Comparison of ENCODE assay signal across 15 mouse cellular contexts in the genomic region with DNA sequence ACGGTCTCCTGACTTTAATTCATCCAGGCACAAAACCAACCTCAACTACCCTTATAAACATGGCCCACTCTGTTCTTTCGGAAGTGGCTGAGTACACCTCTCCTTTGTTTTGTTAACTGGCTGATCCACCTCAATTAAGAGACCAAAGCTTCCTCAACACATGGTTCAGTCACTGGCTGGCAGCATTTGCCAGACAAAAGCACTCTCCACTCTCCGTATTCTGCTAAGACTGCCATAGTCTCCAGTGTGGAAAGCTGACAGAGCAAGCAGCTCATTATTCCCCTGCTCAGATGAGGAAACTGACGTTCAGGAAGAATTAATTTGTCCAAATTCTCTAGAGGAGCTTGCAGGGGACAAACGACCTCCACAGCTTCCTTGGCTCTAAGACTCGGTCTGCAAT. TPM values are rescaled to one million over a fixed set of nuclear protein-coding genes. Genes with fewer than 3 reads are reported as not detected.
A peak's percentile ranks its signal among the peaks of the same experiment; 100 is the strongest.
DNase-seq lines count a peak whose midpoint lies in the region; ATAC-seq and TF ChIP-seq lines count a peak whose summit lies in the region.
"Had no signal": no experiment of that assay in that cellular context is flagged by ENCODE, and none has a peak within 500 bp of the region (broad histone marks: within the 10 kb centered on the region; RNA-seq: fewer than 3 reads in every experiment).

No protein-coding gene starts in this region.

- no peak for TF ChIP-seq CTCF in hindbrain, postnatal 0 days (IDR thresholded peaks at IDR 0.05; ENCODE audit: low read depth)
- TF ChIP-seq CTCF in MEL (IDR thresholded peaks at IDR 0.05 in 2 of 3, conservative IDR thresholded peaks at IDR 0.05 in 1 of 3; ENCODE audit: control insufficient read depth in 1 of 3, insufficient read depth in 1 of 3, low read depth in 2 of 3, low read length in 3 of 3, poor library complexity in 1 of 3, severe bottlenecking in 1 of 3), result no peak

- H3K4me3 ChIP-seq in hindbrain, postnatal 0 days (ENCODE audit: low read length), result no peak overlapping the region
- no peak overlapping the region for H3K4me3 ChIP-seq in hindbrain, embryonic 12.5 days
- no peak overlapping the region for H3K4me3 ChIP-seq in midbrain, embryonic 12.5 days
- no peak overlapping the region for H3K4me3 ChIP-seq in midbrain, embryonic 15.5 days
- H3K4me3 ChIP-seq in MEL (ENCODE audit: control insufficient read depth in 1 of 2, insufficient read depth in 1 of 2, low read depth in 2 of 2, low read length in 2 of 2), result no peak overlapping the region
- H3K4me3 ChIP-seq in limb, embryonic 13.5 days, result no peak overlapping the region
- H3K4me3 ChIP-seq: forebrain, embryonic 12.5 days; heart, embryonic 15.5 days had no signal

- H3K4me1 ChIP-seq in hindbrain, postnatal 0 days (ENCODE audit: insufficient read depth, low read length), result no peaks in the 10 kb centered on the region
- H3K4me1 ChIP-seq in hindbrain, embryonic 12.5 days, result peaks cover 3% of the 10 kb centered on the region; the same call in 1 of the 2 replicates
- H3K4me1 ChIP-seq in midbrain, embryonic 12.5 days, result peaks cover 8% of the 10 kb centered on the region
- H3K4me1 ChIP-seq in midbrain, embryonic 15.5 days, result peaks cover 8% of the 10 kb centered on the region; the same call in 1 of the 2 replicates
- H3K4me1 ChIP-seq in MEL (ENCODE audit: control insufficient read depth in 1 of 2, insufficient read depth in 2 of 2, low read length in 2 of 2), result peaks cover 0 to 8% of the 10 kb centered on the region in 2 experiments; a peak in 2 of 4 replicates
- peaks cover 24% of the 10 kb centered on the region for H3K4me1 ChIP-seq in limb, embryonic 13.5 days

- H3K36me3 ChIP-seq in hindbrain, postnatal 0 days (ENCODE audit: insufficient read depth, low read length), result no peaks in the 10 kb centered on the region
- no peaks in the 10 kb centered on the region for H3K36me3 ChIP-seq in hindbrain, embryonic 12.5 days
- H3K36me3 ChIP-seq in midbrain, embryonic 12.5 days, result no peaks in the 10 kb centered on the region
- no peaks in the 10 kb centered on the region for H3K36me3 ChIP-seq in midbrain, embryonic 15.5 days (replicated peaks)
- H3K36me3 ChIP-seq in MEL (ENCODE audit: control insufficient read depth in 1 of 2, insufficient read depth in 2 of 2, low read length in 2 of 2), result peaks cover 0 to 8% of the 10 kb centered on the region in 2 experiments; a peak in 2 of 4 replicates
- H3K36me3 ChIP-seq in limb, embryonic 13.5 days, result no peaks in the 10 kb centered on the region
- H3K36me3 ChIP-seq: forebrain, embryonic 12.5 days; G1E; heart, embryonic 15.5 days had no signal

- ATAC-seq in hindbrain, postnatal 0 days, result no peak
- ATAC-seq in hindbrain, embryonic 12.5 days (ENCODE audit: low FRiP score), result no peak
- ATAC-seq in midbrain, embryonic 12.5 days (ENCODE audit: low FRiP score, low read depth), result no peak
- ATAC-seq in midbrain, embryonic 15.5 days (replicated peaks), result no peak
- no peak for ATAC-seq in limb, embryonic 13.5 days (ENCODE audit: low FRiP score, low read depth)
- ATAC-seq: hindbrain, embryonic 16.5 days; midbrain, embryonic 16.5 days had no signal

- 0 out of 4 replicates have a peak, but pooled peaks of 1 of the 2 experiments have one; percentile 1 for TF ChIP-seq POLR2A in MEL (IDR thresholded peaks at IDR 0.05; ENCODE audit: control insufficient read depth in 1 of 2, insufficient read depth in 1 of 2, low read depth in 1 of 2, low read length in 2 of 2, poor library complexity in 1 of 2)

- TF ChIP-seq EP300 in MEL (IDR thresholded peaks at IDR 0.05; ENCODE audit: low read depth in 1 of 2, low read length in 2 of 2), result no peak

- H3K9ac ChIP-seq in hindbrain, postnatal 0 days (replicated peaks; ENCODE audit: low read length), result no peak overlapping the region
- no peak overlapping the region for H3K9ac ChIP-seq in hindbrain, embryonic 12.5 days
- no peak overlapping the region for H3K9ac ChIP-seq in midbrain, embryonic 12.5 days (replicated peaks)
- no peak overlapping the region for H3K9ac ChIP-seq in midbrain, embryonic 15.5 days
- no peak overlapping the region for H3K9ac ChIP-seq in MEL (ENCODE audit: control insufficient read depth, low read depth, low read length, poor library complexity, severe bottlenecking)
- H3K9ac ChIP-seq in limb, embryonic 13.5 days, result no peak overlapping the region
- H3K9ac ChIP-seq: forebrain, embryonic 12.5 days; heart, embryonic 15.5 days had no signal

- H3K4me2 ChIP-seq in hindbrain, postnatal 0 days (ENCODE audit: low read depth, low read length), result no peak overlapping the region
- no peak overlapping the region for H3K4me2 ChIP-seq in hindbrain, embryonic 12.5 days (replicated peaks)
- no peak overlapping the region for H3K4me2 ChIP-seq in midbrain, embryonic 12.5 days (replicated peaks)
- no peak overlapping the region for H3K4me2 ChIP-seq in midbrain, embryonic 15.5 days
- no peak overlapping the region for H3K4me2 ChIP-seq in limb, embryonic 13.5 days (replicated peaks)
- H3K4me2 ChIP-seq: forebrain, embryonic 12.5 days; heart, embryonic 15.5 days had no signal

- H3K9me3 ChIP-seq in hindbrain, postnatal 0 days (ENCODE audit: low read length), result no peaks in the 10 kb centered on the region
- H3K9me3 ChIP-seq in hindbrain, embryonic 12.5 days (replicated peaks), result no peaks in the 10 kb centered on the region
- H3K9me3 ChIP-seq in midbrain, embryonic 12.5 days, result no peaks in the 10 kb centered on the region
- no peaks in the 10 kb centered on the region for H3K9me3 ChIP-seq in midbrain, embryonic 15.5 days
- no peaks in the 10 kb centered on the region for H3K9me3 ChIP-seq in MEL (replicated peaks; ENCODE audit: insufficient read depth, low read length)
- no peaks in the 10 kb centered on the region for H3K9me3 ChIP-seq in limb, embryonic 13.5 days
- H3K9me3 ChIP-seq: forebrain, embryonic 12.5 days; G1E; heart, embryonic 15.5 days had no signal

- intact Hi-C loops in left cerebral cortex, postnatal 4 days (cut with DNase I), result no loop called here

- DNase-seq in hindbrain, postnatal 0 days (ENCODE audit: low spot score), result no peak
- DNase-seq in MEL (ENCODE audit: low read depth, low spot score), result no peak
- no peak for DNase-seq in right cerebral cortex, postnatal 36 days (ENCODE audit: low spot score in 2 of 2)
- DNase-seq in left cerebral cortex, postnatal 4 days, result no peak
- DNase-seq: cerebellum, adult 11-12 months had no signal

- peaks cover 5% of the 10 kb centered on the region; the same call in 1 of the 2 replicates for H3K79me2 ChIP-seq in MEL (ENCODE audit: control insufficient read depth, insufficient read depth, low read length, poor library complexity)

- TF ChIP-seq RAD21 in MEL (IDR thresholded peaks at IDR 0.05; ENCODE audit: low read depth, low read length), result no peak

- 33% methylated on average over 6 of the region's 6 CpGs for WGBS in hindbrain, postnatal 0 days
- WGBS in hindbrain, embryonic 12.5 days, result 39% methylated on average over 6 of the region's 6 CpGs
- 36% methylated on average over 6 of the region's 6 CpGs for WGBS in midbrain, embryonic 12.5 days
- 30% methylated on average over 6 of the region's 6 CpGs for WGBS in midbrain, embryonic 15.5 days
- WGBS in limb, embryonic 13.5 days, result 39% methylated on average over 6 of the region's 6 CpGs

- H3K27ac ChIP-seq in hindbrain, postnatal 0 days, result peak overlapping the region; percentile 41; the same call in 1 of the 2 replicates
- no peak overlapping the region for H3K27ac ChIP-seq in hindbrain, embryonic 12.5 days
- H3K27ac ChIP-seq in midbrain, embryonic 12.5 days (replicated peaks), result 0 out of 2 replicates have a peak overlapping the region, but pooled peaks have one; percentile 6
- no peak overlapping the region for H3K27ac ChIP-seq in midbrain, embryonic 15.5 days
- no peak overlapping the region for H3K27ac ChIP-seq in MEL (ENCODE audit: control insufficient read depth, low read depth, low read length)
- peak overlapping the region; percentile 49; the same call in 1 of the 2 replicates for H3K27ac ChIP-seq in limb, embryonic 13.5 days
- H3K27ac ChIP-seq: forebrain, embryonic 12.5 days; heart, embryonic 15.5 days; liver, embryonic 14.5 days had no signal

- H3K27me3 ChIP-seq in hindbrain, postnatal 0 days (ENCODE audit: insufficient read depth, low read length), result no peaks in the 10 kb centered on the region
- no peaks in the 10 kb centered on the region for H3K27me3 ChIP-seq in hindbrain, embryonic 12.5 days
- no peaks in the 10 kb centered on the region for H3K27me3 ChIP-seq in midbrain, embryonic 12.5 days
- H3K27me3 ChIP-seq in midbrain, embryonic 15.5 days (replicated peaks), result no peaks in the 10 kb centered on the region
- no peaks in the 10 kb centered on the region for H3K27me3 ChIP-seq in MEL (ENCODE audit: control insufficient read depth in 1 of 2, insufficient read depth in 2 of 2, low read length in 2 of 2)
- H3K27me3 ChIP-seq in limb, embryonic 13.5 days, result no peaks in the 10 kb centered on the region
- H3K27me3 ChIP-seq: heart, embryonic 15.5 days had no signal

TF ChIP-seq in MEL, 35 proteins besides CTCF, POLR2A, EP300 and RAD21:
- TF ChIP-seq RCOR1 (IDR thresholded peaks at IDR 0.05; ENCODE audit: low read depth, low read length), result 0 out of 2 replicates have a peak, but pooled peaks have one; percentile 21
- peak; percentile 44; the same call in 1 of the 2 replicates for TF ChIP-seq MXI1 (IDR thresholded peaks at IDR 0.05; ENCODE audit: low read depth, low read length)
- TF ChIP-seq MEF2A (IDR thresholded peaks at IDR 0.05; ENCODE audit: extremely low read depth, insufficient replicate concordance, low read depth, low read length, poor library complexity, severe bottlenecking), result no peak
- TF ChIP-seq TAL1 (IDR thresholded peaks at IDR 0.05; ENCODE audit: low read length), result no peak

RNA-seq across cellular contexts. Expression of gene Clint1, which starts 56.5 kb away (rescaled TPM):
- total RNA-seq in hindbrain, postnatal 0 days (2014; rRNA removed), result 26.5 and 30.4 TPM in 2 replicates
- polyA plus RNA-seq in hindbrain, postnatal 0 days (2015; fragmentation: Nextera tagmentation; extraction: Ambion mirVana), result 31.0 and 31.8 TPM in 2 replicates
- 82.3 and 92.2 TPM in 2 replicates for polyA plus RNA-seq in hindbrain, embryonic 12.5 days (2016; fragmentation: Nextera tagmentation; extraction: Ambion mirVana)
- polyA plus RNA-seq in midbrain, embryonic 12.5 days (2016; fragmentation: Nextera tagmentation; extraction: Ambion mirVana), result 78.3 and 78.7 TPM in 2 replicates
- 42.8 TPM in 2 replicates for polyA plus RNA-seq in midbrain, embryonic 15.5 days (2015; fragmentation: Nextera tagmentation; extraction: Ambion mirVana)
- 89.8 and 102 TPM in 2 replicates for total RNA-seq in MEL (2012; rRNA removed)
- polyA plus RNA-seq in MEL (2012; ENCODE audit: insufficient read depth in 1 of 2, insufficient read length in 2 of 2, low read depth in 1 of 2, low replicate concordance in 2 of 2, missing spikeins in 1 of 2), result 100 to 1,000 TPM in 1 of 2 experiments, 10 to 100 TPM in 1; 58.5 to 184 TPM
- 85.1 and 86.7 TPM in 2 replicates for polyA plus RNA-seq in limb, embryonic 13.5 days (2015; fragmentation: Nextera tagmentation; extraction: Ambion mirVana)
- total RNA-seq in left cerebral cortex, postnatal 4 days (2021), result 10 to 100 TPM; 41.0 to 42.3 TPM

Comparison
In these comparisons a context has a peak if more than half of its experiments do, and no peak if none do; other contexts are left out.
1. H3K27ac ChIP-seq: peak in hindbrain, postnatal 0 days (single experiment), midbrain, embryonic 12.5 days (single experiment) and limb, embryonic 13.5 days (single experiment); none in hindbrain, embryonic 12.5 days (single experiment), midbrain, embryonic 15.5 days (single experiment) and MEL (single experiment).